Mouse (Mus musculus): ENCODE results near the gene Dusp5. TPM values are rescaled to one million over a fixed set of nuclear protein-coding genes. Genes with fewer than 3 reads are reported as not detected.

Gene Dusp5
- polyA plus RNA-seq (2015; fragmentation: Nextera tagmentation; extraction: Ambion mirVana): 2.9 TPM in 2 replicates

- H3K27me3 ChIP-seq: peaks cover 23% of the 10 kb centered on the region; the same call in 1 of the 2 replicates
- H3K4me1 ChIP-seq: peaks cover 18% of the 10 kb centered on the region
- no peaks in the 10 kb centered on the region for H3K36me3 ChIP-seq
- peak within 1 kb of the TSS; percentile 64 for H3K9ac ChIP-seq (replicated peaks)
- peak; percentile 95 for ATAC-seq (replicated peaks)
- H3K4me3 ChIP-seq: peak within 1 kb of the TSS; percentile 66
- H3K27ac ChIP-seq (replicated peaks): peak within 1 kb of the TSS; percentile 25; the same call in 1 of the 2 replicates
- under 1% methylated on average over 81 of the region's 84 CpGs for WGBS
- no peaks in the 10 kb centered on the region for H3K9me3 ChIP-seq
- peak within 1 kb of the TSS; percentile 94 for H3K4me2 ChIP-seq (replicated peaks)
These were observed at the start of gene Dusp5 for GRCm38 (mm10) chr19:53528752-53529454. Gene Dusp5 (plus strand): TSS chr19:53529109.

GRCm38 (mm10) chr19:53479590-53479989, 49.3 kb upstream of the Dusp5 start:
- H3K4me3 ChIP-seq: no peak overlapping the region
- no peak overlapping the region for H3K9ac ChIP-seq (replicated peaks)
- H3K9me3 ChIP-seq: no peaks in the 10 kb centered on the region
- H3K27me3 ChIP-seq: no peaks in the 10 kb centered on the region
- WGBS: 91% methylated on average over 8 of the region's 8 CpGs
- no peak overlapping the region for H3K4me2 ChIP-seq (replicated peaks)
- no peaks in the 10 kb centered on the region for H3K36me3 ChIP-seq
- no peak for ATAC-seq (replicated peaks)
- H3K27ac ChIP-seq (replicated peaks): no peak overlapping the region
- no peaks in the 10 kb centered on the region for H3K4me1 ChIP-seq

DNA sequence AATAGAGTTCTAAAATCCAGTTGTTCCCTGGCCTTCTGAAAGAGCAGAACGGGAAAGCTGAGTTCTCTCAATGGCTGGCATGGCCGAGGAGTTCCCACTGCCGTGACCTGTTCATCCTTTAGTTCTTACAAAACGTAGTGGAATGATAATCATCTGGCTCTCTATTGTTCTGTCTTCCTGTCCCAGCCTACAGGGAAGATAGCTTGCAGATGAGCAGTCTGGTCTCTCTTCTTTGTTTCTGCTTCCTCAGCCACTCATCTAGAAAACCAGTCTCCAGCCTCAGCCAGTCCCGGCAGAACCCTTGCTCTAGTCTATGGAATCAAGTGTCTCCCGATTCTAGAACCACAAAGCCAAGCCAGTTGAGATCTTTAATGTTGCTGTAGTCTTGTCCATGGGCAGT, 46.8 kb upstream of the Dusp5 start:
- H3K4me2 ChIP-seq (replicated peaks): no peak overlapping the region
- no peaks in the 10 kb centered on the region for H3K9me3 ChIP-seq
- H3K36me3 ChIP-seq: no peaks in the 10 kb centered on the region
- H3K4me1 ChIP-seq: no peaks in the 10 kb centered on the region
- no peak overlapping the region for H3K27ac ChIP-seq (replicated peaks)
- no peaks in the 10 kb centered on the region for H3K27me3 ChIP-seq
- ATAC-seq (replicated peaks): no peak
- 61% methylated on average over 6 of the region's 6 CpGs for WGBS
- H3K9ac ChIP-seq (replicated peaks): no peak overlapping the region
- no peak overlapping the region for H3K4me3 ChIP-seq

DNA sequence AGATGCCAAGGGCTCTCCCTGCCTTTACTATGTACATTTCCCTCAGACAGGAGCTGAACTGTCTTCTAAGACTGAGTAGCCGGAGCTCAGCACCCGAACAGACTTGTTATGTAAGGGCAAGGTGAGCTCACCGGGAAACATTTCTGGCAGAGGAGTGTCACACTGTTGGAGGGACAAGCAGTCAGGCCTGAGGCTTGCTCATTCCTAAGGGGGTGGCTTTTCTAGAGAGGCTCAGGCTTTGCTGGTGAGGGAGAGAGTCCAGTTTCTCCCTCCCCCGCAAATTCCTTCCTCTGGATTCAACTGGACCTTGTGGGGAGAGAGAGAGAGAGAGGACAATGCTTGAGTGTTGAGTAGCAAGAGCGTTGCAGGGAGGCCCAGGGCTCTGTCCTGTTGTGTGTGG, 46.4 kb upstream of the Dusp5 start:
- Histone ChIP-seq H3K27ac (replicated peaks) (no peak overlapping the region), H3K27me3 (no peaks in the 10 kb centered on the region), H3K9me3 (no peaks in the 10 kb centered on the region), H3K4me3 (no peak overlapping the region), H3K4me2 (replicated peaks) (no peak overlapping the region), H3K9ac (replicated peaks) (no peak overlapping the region), H3K4me1 (no peaks in the 10 kb centered on the region), H3K36me3 (no peaks in the 10 kb centered on the region)
- ATAC-seq (replicated peaks): no peak
- 93% methylated on average over 5 of the region's 5 CpGs for WGBS

DNA sequence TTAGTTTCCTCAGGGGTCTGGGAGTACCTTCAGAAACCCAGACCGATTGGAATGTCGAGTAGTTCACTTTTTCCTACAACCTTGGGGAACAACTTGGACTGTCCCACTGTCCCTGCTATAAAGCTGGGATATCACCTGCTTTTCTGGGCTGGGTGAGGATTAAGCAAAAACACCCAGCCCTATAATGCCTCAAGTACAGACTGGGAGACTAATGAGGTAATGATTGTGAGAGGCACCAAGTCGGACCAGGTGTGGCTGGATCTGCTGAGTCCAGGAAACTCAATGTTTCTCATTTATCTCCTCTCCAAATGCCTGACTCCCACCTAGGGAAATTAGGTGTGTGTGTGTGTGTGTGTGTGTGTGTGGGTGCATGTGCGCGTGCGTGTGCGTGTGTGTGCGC, 44.9 kb upstream of the Dusp5 start:
- H3K27ac ChIP-seq (replicated peaks): no peak overlapping the region
- no peaks in the 10 kb centered on the region for H3K9me3 ChIP-seq
- H3K27me3 ChIP-seq: no peaks in the 10 kb centered on the region
- H3K36me3 ChIP-seq: no peaks in the 10 kb centered on the region
- no peaks in the 10 kb centered on the region for H3K4me1 ChIP-seq
- no peak overlapping the region for H3K9ac ChIP-seq (replicated peaks)
- no peak overlapping the region for H3K4me3 ChIP-seq
- no peak for ATAC-seq (replicated peaks)
- 93% methylated on average over 8 of the region's 8 CpGs for WGBS
- H3K4me2 ChIP-seq (replicated peaks): no peak overlapping the region

GRCm38 (mm10) chr19:53484918-53485317, 44.0 kb upstream of the Dusp5 start:
- Histone ChIP-seq H3K4me3 (no peak overlapping the region), H3K4me2 (replicated peaks) (no peak overlapping the region), H3K9me3 (no peaks in the 10 kb centered on the region), H3K27me3 (no peaks in the 10 kb centered on the region), H3K36me3 (no peaks in the 10 kb centered on the region), H3K27ac (replicated peaks) (no peak overlapping the region), H3K9ac (replicated peaks) (no peak overlapping the region), H3K4me1 (no peaks in the 10 kb centered on the region)
- WGBS: 91% methylated on average over 3 of the region's 3 CpGs
- no peak for ATAC-seq (replicated peaks)

DNA sequence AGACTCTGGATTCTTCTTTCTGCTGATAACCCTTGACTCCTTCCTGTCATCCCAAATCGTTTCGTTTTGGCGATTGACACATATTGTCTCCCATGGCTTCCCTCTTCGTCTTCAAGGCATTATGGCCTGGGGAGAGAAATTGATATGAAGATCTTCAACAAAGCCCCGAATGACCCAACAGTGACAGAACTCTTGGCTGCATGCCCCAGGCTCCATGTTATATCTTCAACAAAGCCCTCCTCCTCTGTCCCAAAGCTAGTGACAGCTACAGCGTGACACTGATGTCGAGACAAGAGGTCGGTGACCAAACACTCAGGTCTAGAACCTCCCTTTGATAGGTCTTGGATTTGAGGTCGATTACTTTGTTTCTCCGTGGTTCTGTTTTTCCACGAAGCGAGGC, 39.7 kb upstream of the Dusp5 start:
- Histone ChIP-seq H3K9ac (replicated peaks) (no peak overlapping the region), H3K4me2 (replicated peaks) (no peak overlapping the region), H3K27me3 (no peaks in the 10 kb centered on the region), H3K4me3 (no peak overlapping the region), H3K36me3 (no peaks in the 10 kb centered on the region), H3K27ac (replicated peaks) (no peak overlapping the region), H3K4me1 (no peaks in the 10 kb centered on the region), H3K9me3 (no peaks in the 10 kb centered on the region)
- 89% methylated on average over 12 of the region's 12 CpGs for WGBS
- no peak for ATAC-seq (replicated peaks)

GRCm38 (mm10) chr19:53489910-53490309, 39.0 kb upstream of the Dusp5 start:
- no peak overlapping the region for H3K4me2 ChIP-seq (replicated peaks)
- no peaks in the 10 kb centered on the region for H3K9me3 ChIP-seq
- WGBS: 88% methylated on average over 1 of the region's 1 CpGs
- no peak for ATAC-seq (replicated peaks)
- H3K27me3 ChIP-seq: no peaks in the 10 kb centered on the region
- H3K4me1 ChIP-seq: no peaks in the 10 kb centered on the region
- no peaks in the 10 kb centered on the region for H3K36me3 ChIP-seq
- no peak overlapping the region for H3K27ac ChIP-seq (replicated peaks)
- H3K9ac ChIP-seq (replicated peaks): no peak overlapping the region
- no peak overlapping the region for H3K4me3 ChIP-seq

- Histone ChIP-seq H3K27me3 (no peaks in the 10 kb centered on the region), H3K4me3 (no peak overlapping the region), H3K27ac (replicated peaks) (no peak overlapping the region), H3K36me3 (no peaks in the 10 kb centered on the region), H3K4me2 (replicated peaks) (no peak overlapping the region), H3K9ac (replicated peaks) (no peak overlapping the region), H3K4me1 (no peaks in the 10 kb centered on the region), H3K9me3 (no peaks in the 10 kb centered on the region)
- WGBS: 84% methylated on average over 8 of the region's 8 CpGs
- ATAC-seq (replicated peaks): no peak
These were observed 38.0 kb upstream of the Dusp5 start for GRCm38 (mm10) chr19:53490898-53491297.

- WGBS: 88% methylated on average over 4 of the region's 4 CpGs
- H3K4me1 ChIP-seq: no peaks in the 10 kb centered on the region
- no peak overlapping the region for H3K4me3 ChIP-seq
- H3K27me3 ChIP-seq: no peaks in the 10 kb centered on the region
- H3K9me3 ChIP-seq: no peaks in the 10 kb centered on the region
- no peak overlapping the region for H3K4me2 ChIP-seq (replicated peaks)
- H3K27ac ChIP-seq (replicated peaks): no peak overlapping the region
- H3K36me3 ChIP-seq: no peaks in the 10 kb centered on the region
- H3K9ac ChIP-seq (replicated peaks): no peak overlapping the region
- ATAC-seq (replicated peaks): no peak
These were observed 36.4 kb upstream of the Dusp5 start for GRCm38 (mm10) chr19:53492528-53492927.

GRCm38 (mm10) chr19:53493866-53494265, 35.0 kb upstream of the Dusp5 start:
- Histone ChIP-seq H3K4me3 (no peak overlapping the region), H3K27ac (replicated peaks) (no peak overlapping the region), H3K9me3 (no peaks in the 10 kb centered on the region), H3K4me1 (no peaks in the 10 kb centered on the region), H3K36me3 (no peaks in the 10 kb centered on the region), H3K4me2 (replicated peaks) (no peak overlapping the region), H3K9ac (replicated peaks) (no peak overlapping the region), H3K27me3 (no peaks in the 10 kb centered on the region)
- ATAC-seq (replicated peaks): no peak
- 68% methylated on average over 5 of the region's 5 CpGs for WGBS

DNA sequence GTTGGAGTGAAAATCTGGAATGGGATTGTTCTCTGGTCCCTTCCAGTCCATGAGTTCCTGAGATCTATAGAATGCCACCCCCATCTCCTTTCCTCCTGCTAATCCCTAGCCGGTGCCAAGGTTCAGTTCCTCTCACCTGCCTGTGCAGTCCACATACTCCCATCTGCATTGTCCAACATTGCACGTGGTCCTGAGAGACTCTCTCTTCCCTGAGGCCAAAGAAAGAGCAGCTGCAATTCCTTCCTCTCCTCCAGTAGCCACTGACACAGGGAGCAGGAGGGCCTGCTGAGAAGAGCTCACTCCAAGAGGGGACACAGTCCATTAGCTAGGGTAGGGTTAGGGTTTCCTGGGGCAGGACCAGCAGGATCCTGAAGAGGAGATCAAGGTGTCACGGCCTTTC, 31.0 kb upstream of the Dusp5 start:
- Histone ChIP-seq H3K27ac (replicated peaks) (no peak overlapping the region), H3K9ac (replicated peaks) (no peak overlapping the region), H3K36me3 (no peaks in the 10 kb centered on the region), H3K4me1 (no peaks in the 10 kb centered on the region), H3K9me3 (no peaks in the 10 kb centered on the region), H3K4me2 (replicated peaks) (no peak overlapping the region), H3K27me3 (no peaks in the 10 kb centered on the region), H3K4me3 (no peak overlapping the region)
- ATAC-seq (replicated peaks): no peak
- WGBS: 71% methylated on average over 3 of the region's 3 CpGs

GRCm38 (mm10) chr19:53499049-53499448, 29.9 kb upstream of the Dusp5 start:
- no peaks in the 10 kb centered on the region for H3K9me3 ChIP-seq
- H3K4me1 ChIP-seq: no peaks in the 10 kb centered on the region
- no peaks in the 10 kb centered on the region for H3K27me3 ChIP-seq
- WGBS: 84% methylated on average over 8 of the region's 8 CpGs
- no peak for ATAC-seq (replicated peaks)
- H3K36me3 ChIP-seq: no peaks in the 10 kb centered on the region
- no peak overlapping the region for H3K9ac ChIP-seq (replicated peaks)
- H3K4me2 ChIP-seq (replicated peaks): no peak overlapping the region
- H3K27ac ChIP-seq (replicated peaks): no peak overlapping the region
- no peak overlapping the region for H3K4me3 ChIP-seq

All from forebrain, embryonic 15.5 days (tissue).